Mouse (Mus musculus): ENCODE measurements around the gene Mbd4. TPM values are rescaled to one million over a fixed set of nuclear protein-coding genes. Genes with fewer than 3 reads are reported as not detected.
A peak's percentile ranks its signal among the peaks of the same experiment; 100 is the strongest.
"Not testable (repeated sequence)": the region's sequence is repeated elsewhere in the genome, so short reads cannot be mapped to it uniquely, and the experiment has no call there.

The Mbd4 gene
- polyA plus RNA-seq, 1 experiment from 2014 or later: 5.9 TPM

- Histone ChIP-seq H3K36me3 (ENCODE audit: inconsistent target) (peaks cover 38% of the 10 kb centered on the region), H3K27ac (peak overlapping the region; percentile 52), H3K79me2 (ENCODE audit: inconsistent target) (peaks cover 17% of the 10 kb centered on the region), H3K4me3 (ENCODE audit: inconsistent target) (no peak overlapping the region)
- WGBS (ENCODE audit: missing documents): 26% methylated on average over 4 of the region's 8 CpGs
Observed at GRCm38 (mm10) chr6:115846640-115847411, 6.3 kb downstream of the Mbd4 start.

GRCm38 (mm10) chr6:115845006-115845405 is 8.2 kb downstream of the Mbd4 start:
- Histone ChIP-seq H3K36me3 (ENCODE audit: inconsistent target) (peaks cover 40% of the 10 kb centered on the region), H3K79me2 (ENCODE audit: inconsistent target) (no peaks in the 10 kb centered on the region), H3K4me3 (ENCODE audit: inconsistent target) (no peak overlapping the region), H3K27ac (no peak overlapping the region)
- WGBS (ENCODE audit: missing documents): 93% methylated on average over 4 of the region's 4 CpGs

- no peak overlapping the region for H3K27ac ChIP-seq
- H3K79me2 ChIP-seq (ENCODE audit: inconsistent target): no peaks in the 10 kb centered on the region
- peaks cover 17% of the 10 kb centered on the region; the same call in 1 of the 2 replicates for H3K36me3 ChIP-seq (ENCODE audit: inconsistent target)
- WGBS (ENCODE audit: missing documents): 82% methylated on average over 5 of the region's 5 CpGs
- no peak overlapping the region for H3K4me3 ChIP-seq (ENCODE audit: inconsistent target)
Observed at GRCm38 (mm10) chr6:115838745-115839144, 14.4 kb downstream of the Mbd4 start.

GRCm38 (mm10) chr6:115838161-115838597 is 15.0 kb downstream of the Mbd4 start, which contains the start of gene Efcab12:
Gene Efcab12, minus strand, starts transcription at chr6:115838412.
- no peak within 1 kb of the TSS for H3K27ac ChIP-seq
- H3K4me3 ChIP-seq (ENCODE audit: inconsistent target): no peak within 1 kb of the TSS
- WGBS (ENCODE audit: missing documents): 20% methylated on average over 19 of the region's 19 CpGs
- H3K36me3 ChIP-seq (ENCODE audit: inconsistent target): peaks cover 13% of the 10 kb centered on the region; the same call in 1 of the 2 replicates
- no peaks in the 10 kb centered on the region for H3K79me2 ChIP-seq (ENCODE audit: inconsistent target)

GRCm38 (mm10) chr6:115833861-115834260 is 19.3 kb downstream of the Mbd4 start:
- no peaks in the 10 kb centered on the region for H3K36me3 ChIP-seq (ENCODE audit: inconsistent target)
- no peaks in the 10 kb centered on the region for H3K79me2 ChIP-seq (ENCODE audit: inconsistent target)
- no peak overlapping the region for H3K27ac ChIP-seq
- H3K4me3 ChIP-seq (ENCODE audit: inconsistent target): no peak overlapping the region

- H3K27ac ChIP-seq: no peak overlapping the region
- WGBS (ENCODE audit: missing documents): 95% methylated on average over 2 of the region's 2 CpGs
- H3K4me3 ChIP-seq (ENCODE audit: inconsistent target): no peak overlapping the region
- H3K36me3 ChIP-seq (ENCODE audit: inconsistent target): no peaks in the 10 kb centered on the region
- no peaks in the 10 kb centered on the region for H3K79me2 ChIP-seq (ENCODE audit: inconsistent target)
Observed at GRCm38 (mm10) chr6:115832152-115832850, 20.9 kb downstream of the Mbd4 start.

GRCm38 (mm10) chr6:115830779-115831601 is 22.2 kb downstream of the Mbd4 start:
- Histone ChIP-seq H3K36me3 (ENCODE audit: inconsistent target) (no peaks in the 10 kb centered on the region), H3K27ac (no peak overlapping the region), H3K79me2 (ENCODE audit: inconsistent target) (no peaks in the 10 kb centered on the region), H3K4me3 (ENCODE audit: inconsistent target) (no peak overlapping the region)
- WGBS (ENCODE audit: missing documents): 56% methylated on average over 5 of the region's 6 CpGs

GRCm38 (mm10) chr6:115823850-115824464 is 29.2 kb downstream of the Mbd4 start:
- H3K36me3 ChIP-seq (ENCODE audit: inconsistent target); H3K4me3 ChIP-seq (ENCODE audit: inconsistent target); H3K27ac ChIP-seq; H3K79me2 ChIP-seq (ENCODE audit: inconsistent target): not testable (repeated sequence)
- WGBS (ENCODE audit: missing documents): 5% methylated on average over 2 of the region's 11 CpGs

- H3K27ac ChIP-seq: no peak overlapping the region
- H3K79me2 ChIP-seq (ENCODE audit: inconsistent target): no peaks in the 10 kb centered on the region
- WGBS (ENCODE audit: missing documents): 96% methylated on average over 8 of the region's 8 CpGs
- H3K36me3 ChIP-seq (ENCODE audit: inconsistent target): no peaks in the 10 kb centered on the region
- no peak overlapping the region for H3K4me3 ChIP-seq (ENCODE audit: inconsistent target)
Observed at GRCm38 (mm10) chr6:115821216-115821993, 31.8 kb downstream of the Mbd4 start.

GRCm38 (mm10) chr6:115818129-115818528 is 35.0 kb downstream of the Mbd4 start:
- H3K27ac ChIP-seq: no peak overlapping the region
- H3K4me3 ChIP-seq (ENCODE audit: inconsistent target): no peak overlapping the region
- WGBS (ENCODE audit: missing documents): 86% methylated on average over 2 of the region's 2 CpGs
- no peaks in the 10 kb centered on the region for H3K36me3 ChIP-seq (ENCODE audit: inconsistent target)
- no peaks in the 10 kb centered on the region for H3K79me2 ChIP-seq (ENCODE audit: inconsistent target)

GRCm38 (mm10) chr6:115815041-115815440 is 38.1 kb downstream of the Mbd4 start:
- WGBS (ENCODE audit: missing documents): 66% methylated on average over 4 of the region's 4 CpGs
- Histone ChIP-seq H3K27ac (no peak overlapping the region), H3K36me3 (ENCODE audit: inconsistent target) (no peaks in the 10 kb centered on the region), H3K4me3 (ENCODE audit: inconsistent target) (no peak overlapping the region), H3K79me2 (ENCODE audit: inconsistent target) (no peaks in the 10 kb centered on the region)

GRCm38 (mm10) chr6:115814104-115814503 is 39.1 kb downstream of the Mbd4 start:
- H3K4me3 ChIP-seq (ENCODE audit: inconsistent target): no peak overlapping the region
- 10% methylated on average over 4 of the region's 4 CpGs for WGBS (ENCODE audit: missing documents)
- H3K27ac ChIP-seq: no peak overlapping the region

GRCm38 (mm10) chr6:115811606-115812005 is 41.6 kb downstream of the Mbd4 start:
- Histone ChIP-seq H3K27ac (no peak overlapping the region), H3K36me3 (ENCODE audit: inconsistent target) (0 out of 2 replicates have a peak, but pooled peaks cover 6% of the 10 kb centered on the region), H3K4me3 (ENCODE audit: inconsistent target) (no peak overlapping the region), H3K79me2 (ENCODE audit: inconsistent target) (peaks cover 17% of the 10 kb centered on the region)
- 96% methylated on average over 8 of the region's 8 CpGs for WGBS (ENCODE audit: missing documents)

More at GRCm38 (mm10) chr6:115814104-115814503, 39.1 kb downstream of the Mbd4 start:
- Histone ChIP-seq H3K36me3 (ENCODE audit: inconsistent target) (no peaks in the 10 kb centered on the region), H3K79me2 (ENCODE audit: inconsistent target) (no peaks in the 10 kb centered on the region)
